Mouse (Mus musculus): ENCODE measurements at regions not wholly inside any gene's neighbourhood (a gene's known extent, or its start where the extent isn't known, plus 50 kb on each side); places are given as distances from the start of the nearest gene placed in this dataset.

- no peak for DNase-seq (ENCODE audit: low spot score)
Measured at GRCm38 (mm10) chr1:179906115-179906514, 54.2 kb upstream of the Cdc42bpa start.

- DNase-seq (ENCODE audit: low spot score) = no peak
Measured at GRCm38 (mm10) chr1:179892711-179893110, 67.6 kb upstream of the Cdc42bpa start.

- no peak for DNase-seq (ENCODE audit: low spot score)
Measured at GRCm38 (mm10) chr1:179887921-179888320, 72.4 kb upstream of the Cdc42bpa start.

- no peak for DNase-seq (ENCODE audit: low spot score)
Measured at GRCm38 (mm10) chr1:179881222-179881621, 77.7 kb upstream of the Ahctf1 start.

GRCm38 (mm10) chr1:179877893-179878292, 74.4 kb upstream of the Ahctf1 start:
- no peak for DNase-seq (ENCODE audit: low spot score)

GRCm38 (mm10) chr1:179873772-179874555, 70.5 kb upstream of the Ahctf1 start:
- no peak for DNase-seq (ENCODE audit: low spot score)

- no peak for DNase-seq (ENCODE audit: low spot score)
Measured at GRCm38 (mm10) chr1:179871961-179872360, 68.5 kb upstream of the Ahctf1 start.

- no peak for DNase-seq (ENCODE audit: low spot score)
Measured at GRCm38 (mm10) chr1:179868656-179869055, 65.2 kb upstream of the Ahctf1 start.

- DNase-seq (ENCODE audit: low spot score) = no peak
Measured at GRCm38 (mm10) chr1:179867493-179867892, 64.0 kb upstream of the Ahctf1 start.

- peak; percentile 84 for DNase-seq (ENCODE audit: low spot score)
Measured at GRCm38 (mm10) chr1:179866056-179866772, 62.7 kb upstream of the Ahctf1 start.

- no peak for DNase-seq (ENCODE audit: low spot score)
Measured at GRCm38 (mm10) chr1:179865561-179865960, 62.1 kb upstream of the Ahctf1 start.

GRCm38 (mm10) chr1:179864537-179865226, 61.2 kb upstream of the Ahctf1 start:
- DNase-seq (ENCODE audit: low spot score) = no peak

- peak; percentile 73 for DNase-seq (ENCODE audit: low spot score)
Measured at GRCm38 (mm10) chr1:179863420-179863819, 59.9 kb upstream of the Ahctf1 start.

GRCm38 (mm10) chr1:179862941-179863340, 59.5 kb upstream of the Ahctf1 start:
- no peak for DNase-seq (ENCODE audit: low spot score)

- DNase-seq (ENCODE audit: low spot score) = no peak
Measured at GRCm38 (mm10) chr1:179861776-179862175, 58.3 kb upstream of the Ahctf1 start.

- no peak for DNase-seq (ENCODE audit: low spot score)
Measured at GRCm38 (mm10) chr1:179859552-179859902, 56.0 kb upstream of the Ahctf1 start.

GRCm38 (mm10) chr1:179858780-179859551, 55.5 kb upstream of the Ahctf1 start:
- DNase-seq (ENCODE audit: low spot score) = peak; percentile 67

GRCm38 (mm10) chr1:179854288-179854965, 50.9 kb upstream of the Ahctf1 start:
- DNase-seq (ENCODE audit: low spot score) = peak; percentile 85
